Mouse (Mus musculus): Measurements from ENCODE around the gene Dip2c. TPM values are rescaled to one million over a fixed set of nuclear protein-coding genes. Genes with fewer than 3 reads are reported as not detected.

Gene Dip2c
- polyA plus RNA-seq, 1 experiment from 2014 or later = 0.46 TPM

DNA sequence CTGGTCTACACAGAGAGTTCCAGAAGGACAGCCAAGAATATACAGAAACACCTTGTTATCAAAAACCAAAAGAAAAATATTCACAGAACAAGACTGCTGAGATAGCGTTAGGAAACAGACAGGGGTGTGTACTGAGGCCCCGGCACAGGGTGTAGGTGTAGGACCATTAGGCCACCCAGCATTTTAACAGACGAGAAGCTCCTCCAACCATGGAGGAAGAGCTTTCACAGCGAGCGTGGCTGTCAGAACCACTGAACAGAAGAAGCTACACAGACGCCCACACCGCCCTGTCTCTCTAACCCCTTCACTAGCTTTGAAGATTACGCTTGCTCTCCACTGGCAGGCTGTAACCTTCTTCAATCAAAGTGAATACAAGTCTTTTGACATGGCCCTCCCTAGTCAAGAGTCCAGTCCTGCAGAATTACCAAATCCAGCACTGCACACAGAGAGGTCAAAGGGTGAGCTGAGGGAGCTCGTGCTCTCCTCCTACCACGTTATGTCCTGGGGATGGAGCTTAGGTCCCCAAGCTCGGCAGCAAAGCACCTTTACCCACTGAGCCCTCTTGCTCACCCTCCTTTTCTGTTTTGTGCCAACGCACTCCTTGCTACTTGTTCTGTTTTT, 426.4 kb downstream of the Dip2c start:
- H3K27ac ChIP-seq (replicated peaks) = peak overlapping the region; percentile 68; the same call in 1 of the 2 replicates
- 69% methylated on average over 12 of the region's 12 CpGs for WGBS (ENCODE audit: insufficient replicate concordance)
- ATAC-seq (ENCODE audit: insufficient read depth) = peak; percentile 81

DNA sequence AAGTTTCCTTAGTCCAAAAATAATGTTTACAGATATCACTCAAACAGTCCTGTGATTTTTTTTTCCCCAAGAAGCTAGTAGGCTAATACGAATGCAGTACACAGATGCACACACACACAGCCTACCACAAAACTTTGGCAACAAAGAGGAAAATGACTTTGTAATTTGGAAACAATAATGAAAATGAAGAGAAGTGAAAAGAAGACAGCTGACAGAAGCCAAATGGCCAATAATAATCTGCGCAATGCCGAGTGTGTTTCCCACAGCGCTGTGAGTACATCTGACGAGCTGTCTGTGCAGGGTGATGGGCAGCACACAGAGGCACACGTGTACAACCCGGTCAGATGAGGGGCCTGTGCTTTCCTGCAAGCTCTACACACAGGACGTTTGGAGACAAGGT, 430.4 kb downstream of the Dip2c start:
- no peaks in the 10 kb centered on the region for H3K9me3 ChIP-seq (replicated peaks)
- H3K4me2 ChIP-seq = no peak overlapping the region
- no peak overlapping the region for H3K27ac ChIP-seq (replicated peaks)
- no peak for ATAC-seq (ENCODE audit: insufficient read depth)
- peaks cover 4% of the 10 kb centered on the region; the same call in 1 of the 2 replicates for H3K36me3 ChIP-seq (replicated peaks)
- H3K27me3 ChIP-seq = no peaks in the 10 kb centered on the region
- no peak overlapping the region for H3K4me3 ChIP-seq (replicated peaks)
- H3K4me1 ChIP-seq (replicated peaks) = peaks cover 5% of the 10 kb centered on the region; the same call in 1 of the 2 replicates
- WGBS (ENCODE audit: insufficient replicate concordance) = 79% methylated on average over 8 of the region's 8 CpGs
- H3K9ac ChIP-seq = no peak overlapping the region

More for the DNA sequence above, 426.4 kb downstream of the Dip2c start:
- Histone ChIP-seq H3K9me3 (replicated peaks) (no peaks in the 10 kb centered on the region), H3K4me2 (0 out of 2 replicates have a peak overlapping the region, but pooled peaks have one; percentile 15), H3K36me3 (replicated peaks) (no peaks in the 10 kb centered on the region), H3K4me3 (replicated peaks) (no peak overlapping the region), H3K9ac (no peak overlapping the region), H3K27me3 (no peaks in the 10 kb centered on the region), H3K4me1 (replicated peaks) (peaks cover 5% of the 10 kb centered on the region; the same call in 1 of the 2 replicates)

DNA sequence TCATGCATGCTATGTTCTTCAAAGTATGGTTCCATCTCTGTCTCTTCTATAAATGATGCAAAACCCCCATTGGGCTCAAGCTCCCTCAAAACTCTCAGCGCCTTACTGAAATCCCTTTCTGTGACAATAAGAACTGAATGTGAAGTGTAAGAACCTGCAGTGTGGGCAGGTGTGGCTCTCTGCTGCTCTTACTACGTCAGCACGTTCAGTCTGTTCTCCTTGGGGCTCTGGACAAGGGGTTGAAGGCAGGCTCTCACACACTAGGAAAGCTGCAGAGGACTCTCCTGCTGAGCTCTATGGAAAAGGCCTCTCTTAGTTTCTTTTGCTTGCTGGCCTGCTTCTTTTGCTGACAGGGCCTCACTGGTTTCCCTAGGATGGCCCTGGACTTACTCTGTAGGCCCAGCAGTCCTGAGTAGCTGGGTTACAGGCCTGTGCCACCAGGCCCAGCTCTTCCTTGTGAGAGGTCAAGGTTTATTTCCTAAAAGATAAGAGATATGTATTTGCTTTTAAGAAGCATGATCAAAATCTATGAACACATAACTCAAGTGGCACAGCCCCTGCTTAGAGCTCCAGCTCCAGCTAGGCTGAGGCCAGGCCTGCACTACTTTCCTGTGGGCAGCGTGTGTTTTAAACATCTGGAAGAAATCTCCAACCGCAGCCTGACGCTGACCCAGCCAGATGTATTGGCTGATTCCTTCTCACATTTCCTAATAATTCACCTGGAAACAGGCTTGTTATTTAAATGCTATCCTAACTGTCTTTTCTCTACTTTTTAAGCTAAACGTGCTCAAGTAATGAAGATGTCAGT, 432.3 kb downstream of the Dip2c start:
- H3K4me3 ChIP-seq (replicated peaks) = no peak overlapping the region
- H3K9me3 ChIP-seq (replicated peaks) = no peaks in the 10 kb centered on the region
- H3K4me2 ChIP-seq = no peak overlapping the region
- peaks cover 7% of the 10 kb centered on the region for H3K4me1 ChIP-seq (replicated peaks)
- no peak overlapping the region for H3K9ac ChIP-seq
- 85% methylated on average over 7 of the region's 7 CpGs for WGBS (ENCODE audit: insufficient replicate concordance)
- H3K27me3 ChIP-seq = no peaks in the 10 kb centered on the region
- peaks cover 4% of the 10 kb centered on the region; the same call in 1 of the 2 replicates for H3K36me3 ChIP-seq (replicated peaks)
- no peak overlapping the region for H3K27ac ChIP-seq (replicated peaks)
- ATAC-seq (ENCODE audit: insufficient read depth) = no peak

DNA sequence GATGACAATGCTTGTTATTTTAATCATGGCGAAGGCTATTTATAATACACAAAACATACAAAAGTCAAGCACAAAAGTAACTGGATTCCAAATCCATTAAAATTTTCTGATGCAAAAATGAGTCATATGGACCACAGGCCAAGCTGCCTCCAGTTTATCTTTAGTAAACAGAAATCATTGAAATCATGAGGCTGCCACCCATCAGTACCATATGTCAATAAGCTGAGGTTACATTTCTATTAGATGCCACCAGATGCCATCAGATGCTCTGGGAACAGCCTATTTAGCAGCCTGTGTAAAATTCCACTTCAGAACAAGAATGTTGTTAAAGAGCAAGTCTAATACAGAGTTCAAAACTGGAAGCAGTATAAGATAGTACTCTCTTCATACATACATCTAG, 436.1 kb downstream of the Dip2c start:
- ATAC-seq (ENCODE audit: insufficient read depth) = no peak
- Histone ChIP-seq H3K27ac (replicated peaks) (no peak overlapping the region), H3K9ac (no peak overlapping the region), H3K27me3 (no peaks in the 10 kb centered on the region), H3K9me3 (replicated peaks) (no peaks in the 10 kb centered on the region), H3K36me3 (replicated peaks) (peaks cover 4% of the 10 kb centered on the region; the same call in 1 of the 2 replicates), H3K4me3 (replicated peaks) (no peak overlapping the region), H3K4me2 (no peak overlapping the region), H3K4me1 (replicated peaks) (peaks cover 11% of the 10 kb centered on the region)
- whole genome bisulfite sequencing (ENCODE audit: insufficient replicate concordance) = 84% methylated on average over 1 of the region's 1 CpGs

DNA sequence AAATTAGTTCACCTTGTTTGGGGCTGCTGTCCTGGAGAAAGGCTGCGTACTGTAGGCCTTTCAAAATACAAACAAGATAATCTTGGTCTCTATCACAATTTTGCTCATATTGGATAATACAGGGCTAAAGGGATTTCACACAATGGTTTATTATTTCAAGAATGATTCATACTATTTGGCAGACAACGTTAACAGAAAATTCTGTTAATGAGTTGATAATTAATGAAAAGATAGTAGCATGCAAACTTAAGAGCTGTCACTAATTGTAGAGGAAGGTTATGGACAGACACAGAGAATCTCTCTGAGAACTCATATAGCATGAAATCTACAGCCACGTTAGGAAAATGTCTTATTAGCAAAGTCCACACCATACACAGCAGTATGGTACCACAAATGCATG, 436.6 kb downstream of the Dip2c start:
- Histone ChIP-seq H3K4me2 (no peak overlapping the region), H3K27me3 (no peaks in the 10 kb centered on the region), H3K4me1 (replicated peaks) (peaks cover 11% of the 10 kb centered on the region), H3K9me3 (replicated peaks) (no peaks in the 10 kb centered on the region), H3K4me3 (replicated peaks) (no peak overlapping the region), H3K27ac (replicated peaks) (no peak overlapping the region), H3K9ac (no peak overlapping the region), H3K36me3 (replicated peaks) (peaks cover 4% of the 10 kb centered on the region; the same call in 1 of the 2 replicates)
- 78% methylated on average over 3 of the region's 3 CpGs for WGBS (ENCODE audit: insufficient replicate concordance)
- ATAC-seq (ENCODE audit: insufficient read depth) = no peak

DNA sequence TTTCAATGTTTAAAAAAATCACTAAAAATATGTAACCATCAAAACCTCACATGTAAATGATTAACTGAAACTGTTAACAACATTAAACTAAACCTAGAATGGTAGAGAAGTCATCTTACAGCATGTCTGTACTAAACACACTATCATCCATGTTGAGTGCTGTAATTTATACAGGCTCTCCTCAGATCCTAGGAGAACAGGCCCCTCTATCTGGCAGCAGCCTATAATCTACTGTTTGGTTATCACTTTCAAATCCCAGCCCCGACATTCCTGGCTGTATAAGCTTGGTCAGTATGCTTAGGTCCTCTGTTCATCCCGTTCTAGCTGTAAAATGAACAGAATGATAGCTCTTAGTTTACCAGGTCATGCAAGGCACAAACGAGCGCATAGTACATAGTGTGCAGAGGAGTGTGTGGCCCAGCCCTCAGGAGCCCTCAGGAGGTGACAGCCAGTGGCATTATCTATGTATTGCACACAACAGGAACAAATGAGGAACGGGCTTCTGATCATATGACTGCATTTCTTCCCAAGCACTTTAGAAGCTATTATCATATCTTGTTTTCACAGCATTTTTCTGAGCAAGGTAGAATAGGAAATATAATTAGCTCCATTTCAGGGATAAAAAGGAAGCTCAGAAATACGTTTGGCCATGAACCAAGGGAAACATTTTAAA, 437.3 kb downstream of the Dip2c start:
- Histone ChIP-seq H3K4me3 (replicated peaks) (no peak overlapping the region), H3K9me3 (replicated peaks) (no peaks in the 10 kb centered on the region), H3K4me1 (replicated peaks) (peaks cover 11% of the 10 kb centered on the region), H3K27ac (replicated peaks) (0 out of 2 replicates have a peak overlapping the region, but pooled peaks have one; percentile 14), H3K4me2 (peak overlapping the region; percentile 25), H3K9ac (no peak overlapping the region), H3K36me3 (replicated peaks) (peaks cover under 1% of the 10 kb centered on the region; the same call in 1 of the 2 replicates), H3K27me3 (no peaks in the 10 kb centered on the region)
- 35% methylated on average over 6 of the region's 6 CpGs for WGBS (ENCODE audit: insufficient replicate concordance)
- peak; percentile 94 for ATAC-seq (ENCODE audit: insufficient read depth)

DNA sequence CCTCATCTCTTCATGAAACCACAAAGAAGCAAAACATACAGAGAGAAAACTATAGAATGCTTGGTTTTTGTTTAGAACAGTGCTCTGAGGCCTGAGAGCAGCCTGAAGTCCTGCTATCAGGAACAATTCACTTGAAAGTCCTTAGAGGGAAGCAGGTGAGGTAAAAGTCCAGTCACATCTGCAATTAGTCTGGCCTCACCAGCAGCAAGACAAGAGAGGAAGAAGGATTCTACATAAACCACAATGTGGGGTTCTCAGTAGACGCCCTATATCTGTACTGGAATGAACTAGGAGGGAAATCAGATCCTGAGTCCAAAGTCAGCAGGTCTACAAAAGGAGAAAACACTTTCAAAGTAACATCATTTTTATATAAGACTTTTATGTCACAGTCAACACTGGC, 438.9 kb downstream of the Dip2c start:
- Histone ChIP-seq H3K4me2 (no peak overlapping the region), H3K4me1 (replicated peaks) (peaks cover 11% of the 10 kb centered on the region), H3K27me3 (no peaks in the 10 kb centered on the region), H3K4me3 (replicated peaks) (no peak overlapping the region), H3K27ac (replicated peaks) (no peak overlapping the region), H3K9me3 (replicated peaks) (no peaks in the 10 kb centered on the region), H3K9ac (no peak overlapping the region), H3K36me3 (replicated peaks) (peaks cover 6% of the 10 kb centered on the region)
- ATAC-seq (ENCODE audit: insufficient read depth) = no peak
- WGBS (ENCODE audit: insufficient replicate concordance) = 52% methylated on average over 1 of the region's 1 CpGs

Other genes starting within 250 kb of the Dip2c start
- 22.2 and 24.1 TPM in 2 replicates for gene Larp4b, start 182.6 kb upstream of the Dip2c start, polyA plus RNA-seq (2015; fragmentation: Nextera tagmentation; extraction: Ambion mirVana)